Mouse (Mus musculus) liver, embryonic 14 days (tissue): ENCODE data around the gene Thop1. TPM values are rescaled to one million over a fixed set of nuclear protein-coding genes. Genes with fewer than 3 reads are reported as not detected.

Experiments
- polyA plus RNA-seq: library from polyadenylated mRNA; depleted of rRNA; stranded (reverse); fragments of >200 nt; gene quantifications from 2 replicates; pipeline ENCODE4 v1.2.3, GENCODE M21; 2012; rRNA removed

Gene Thop1
- 20.2 and 21.2 TPM in 2 replicates for polyA plus RNA-seq

DNA sequence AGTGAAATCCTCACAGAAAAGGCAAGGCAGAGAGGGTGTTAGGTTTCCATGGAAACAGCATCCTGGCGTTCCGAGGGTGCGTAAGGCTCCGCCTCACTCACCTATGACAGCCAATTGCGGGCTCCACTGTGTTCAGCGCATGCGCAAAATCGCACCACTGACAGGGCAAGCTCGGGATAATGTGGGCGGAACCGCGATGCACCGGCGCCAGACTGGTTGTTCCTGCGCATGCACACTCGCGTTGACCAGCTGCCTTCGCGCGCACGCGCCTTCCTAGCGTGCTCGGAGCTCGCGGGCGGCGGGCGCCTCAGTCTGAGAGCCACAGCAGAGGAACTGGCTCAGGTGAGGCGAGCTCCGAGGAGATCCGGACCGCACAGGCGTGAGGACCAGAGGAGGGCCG is at the start of gene Thop1:
Gene Thop1, plus strand, starts transcription at position 200 of the 400 bp plus-strand sequence.

GRCm38 (mm10) chr10:81025639-81026275 is 44.1 kb upstream of the Thop1 start, which contains the start of gene Diras1:
Gene Diras1 (minus strand): TSS chr10:81025662.

GRCm38 (mm10) chr10:81036988-81037580 is 32.8 kb upstream of the Thop1 start, which contains the start of gene Slc39a3:
Gene Slc39a3 (minus strand): TSS chr10:81037426.

DNA sequence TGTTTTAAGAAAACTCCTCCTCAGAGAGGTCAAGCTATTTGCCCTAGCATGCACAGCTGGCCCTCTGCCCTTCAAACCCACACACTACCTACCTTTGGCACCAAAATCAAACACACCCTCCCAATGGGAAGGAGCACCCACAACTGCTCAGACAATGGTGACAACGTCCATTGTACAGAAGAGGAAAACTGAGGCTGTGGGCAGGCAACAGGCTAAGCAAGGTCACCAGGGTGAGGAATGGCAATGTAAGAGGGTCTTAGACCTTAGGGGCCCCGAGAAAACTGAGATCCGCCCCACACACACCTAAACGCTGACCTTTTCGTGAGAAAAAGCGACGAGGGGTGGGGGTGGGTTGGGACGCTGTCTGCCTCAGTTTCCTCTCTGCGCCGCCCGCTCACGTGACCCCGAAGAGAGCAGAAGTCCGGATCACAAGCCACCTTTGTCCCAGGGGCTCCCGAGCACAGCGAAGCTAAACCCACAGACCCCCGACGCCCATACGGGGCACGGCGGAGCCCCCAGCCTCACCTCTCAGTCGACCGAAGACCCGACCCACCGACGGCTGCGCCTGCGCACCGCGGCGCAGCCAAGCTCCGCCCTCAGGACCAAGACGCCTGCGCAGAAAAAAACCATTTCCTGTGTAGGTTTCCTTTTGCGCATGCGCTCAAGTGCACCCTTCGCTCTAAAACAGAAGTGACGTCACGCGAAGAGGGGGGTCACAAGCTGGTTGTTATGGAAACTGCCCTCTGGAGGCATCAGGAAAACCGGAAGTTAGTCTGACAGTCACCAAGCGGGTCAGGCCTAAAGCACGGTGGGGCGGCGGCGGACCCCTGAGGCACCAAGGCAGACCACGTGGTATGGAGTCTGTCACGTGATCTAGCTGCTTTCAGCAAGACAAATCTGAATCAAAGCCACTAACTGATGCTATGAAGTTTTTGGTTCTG is 10.0 kb upstream of the Thop1 start, which contains the start of gene Sgta:
Gene Sgta, minus strand, starts transcription at position 579 of the 941 bp plus-strand sequence.

DNA sequence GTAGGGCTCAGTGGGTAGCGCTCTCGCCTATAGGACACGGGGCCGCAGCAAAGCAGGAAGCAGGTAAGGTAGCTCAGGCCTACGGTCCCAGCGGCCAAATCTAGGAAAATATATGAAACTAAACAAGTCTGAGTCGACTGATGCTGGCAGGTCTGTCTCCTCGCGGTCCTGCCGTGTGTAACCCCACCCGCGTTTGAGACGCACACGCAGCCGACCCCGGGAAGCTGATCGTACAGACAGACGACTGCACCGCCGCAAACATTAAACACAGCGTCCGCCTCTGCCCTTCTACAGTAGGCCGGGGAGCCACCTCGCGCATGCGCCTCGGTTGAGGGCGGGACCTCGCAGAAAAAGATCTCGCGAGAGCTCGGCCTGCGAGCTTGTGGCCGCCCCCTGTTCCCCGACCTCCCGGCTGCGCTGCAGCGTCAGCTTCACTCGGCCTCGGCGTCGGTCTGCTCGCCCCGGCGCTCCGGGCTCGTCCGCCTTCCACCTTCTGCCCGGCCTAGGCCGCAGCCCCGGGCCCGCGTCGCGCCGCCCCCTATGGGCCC is 35.8 kb downstream of the Thop1 start, which contains the start of gene Map2k2:
Gene Map2k2, plus strand, starts transcription at position 351 of the 548 bp plus-strand sequence.

Other genes starting within 250 kb of the Thop1 start
- gene Oaz1, start 243.4 kb upstream of the Thop1 start, polyA plus RNA-seq, result 574 and 704 TPM in 2 replicates
- not detected in 2 replicates for gene Lingo3, start 226.0 kb upstream of the Thop1 start, polyA plus RNA-seq
- gene Lsm7, start 214.8 kb upstream of the Thop1 start, polyA plus RNA-seq, result 222 and 233 TPM in 2 replicates
- 58.7 and 66.2 TPM in 2 replicates for gene Sppl2b, start 214.8 kb upstream of the Thop1 start, polyA plus RNA-seq
- 0.02 and 0.05 TPM in 2 replicates for gene Tmprss9, start 198.2 kb upstream of the Thop1 start, polyA plus RNA-seq
- 99.7 and 111 TPM in 2 replicates for gene Timm13, start 169.1 kb upstream of the Thop1 start, polyA plus RNA-seq
- 11.5 and 11.8 TPM in 2 replicates for gene Lmnb2, start 151.8 kb upstream of the Thop1 start, polyA plus RNA-seq
- gene Gadd45b, start 140.0 kb upstream of the Thop1 start, polyA plus RNA-seq, result 2.1 and 2.2 TPM in 2 replicates
- 0.25 and 0.29 TPM in 2 replicates for gene Gng7, start 55.1 kb upstream of the Thop1 start, polyA plus RNA-seq
- 0.01 TPM in 1 of 2 replicates, not detected in the other for gene Diras1, start 44.4 kb upstream of the Thop1 start, polyA plus RNA-seq
- gene Slc39a3, start 32.6 kb upstream of the Thop1 start, polyA plus RNA-seq, result 3.4 and 3.8 TPM in 2 replicates
- 33.9 and 37.4 TPM in 2 replicates for gene Sgta, start 9.9 kb upstream of the Thop1 start, polyA plus RNA-seq
- gene Creb3l3, start 28.8 kb downstream of the Thop1 start, polyA plus RNA-seq, result 10.0 and 12.8 TPM in 2 replicates
- gene Map2k2, start 35.9 kb downstream of the Thop1 start, polyA plus RNA-seq, result 48.6 and 59.6 TPM in 2 replicates
- 13.8 and 16.4 TPM in 2 replicates for gene Zbtb7a, start 65.2 kb downstream of the Thop1 start, polyA plus RNA-seq
- gene Pias4, start 97.9 kb downstream of the Thop1 start, polyA plus RNA-seq, result 9.9 and 11.4 TPM in 2 replicates
- gene Eef2, start 106.6 kb downstream of the Thop1 start, polyA plus RNA-seq, result 555 and 587 TPM in 2 replicates
- 15.3 and 17.6 TPM in 2 replicates for gene Dapk3, start 113.0 kb downstream of the Thop1 start, polyA plus RNA-seq
- gene 4930442H23Rik, start 113.8 kb downstream of the Thop1 start, polyA plus RNA-seq, result not detected in 2 replicates
- not detected in 2 replicates for gene Nmrk2, start 132.0 kb downstream of the Thop1 start, polyA plus RNA-seq
- gene Atcay, start 160.8 kb downstream of the Thop1 start, polyA plus RNA-seq, result under 0.01 and 0.02 TPM in 2 replicates
- gene Zfr2, start 163.1 kb downstream of the Thop1 start, polyA plus RNA-seq, result 0.55 and 0.80 TPM in 2 replicates
- gene Matk, start 182.9 kb downstream of the Thop1 start, polyA plus RNA-seq, result 0.77 and 0.83 TPM in 2 replicates
- gene Mrpl54, start 196.9 kb downstream of the Thop1 start, polyA plus RNA-seq, result 48.0 and 56.2 TPM in 2 replicates
- gene Apba3, start 196.9 kb downstream of the Thop1 start, polyA plus RNA-seq, result 13.7 and 14.8 TPM in 2 replicates
- gene Tjp3, start 221.5 kb downstream of the Thop1 start, polyA plus RNA-seq, result 0.21 and 0.25 TPM in 2 replicates
- gene Pip5k1c, start 222.9 kb downstream of the Thop1 start, polyA plus RNA-seq, result 9.9 and 12.5 TPM in 2 replicates